18 mouse cellular contexts compared by ENCODE assay signal in the genomic region with DNA sequence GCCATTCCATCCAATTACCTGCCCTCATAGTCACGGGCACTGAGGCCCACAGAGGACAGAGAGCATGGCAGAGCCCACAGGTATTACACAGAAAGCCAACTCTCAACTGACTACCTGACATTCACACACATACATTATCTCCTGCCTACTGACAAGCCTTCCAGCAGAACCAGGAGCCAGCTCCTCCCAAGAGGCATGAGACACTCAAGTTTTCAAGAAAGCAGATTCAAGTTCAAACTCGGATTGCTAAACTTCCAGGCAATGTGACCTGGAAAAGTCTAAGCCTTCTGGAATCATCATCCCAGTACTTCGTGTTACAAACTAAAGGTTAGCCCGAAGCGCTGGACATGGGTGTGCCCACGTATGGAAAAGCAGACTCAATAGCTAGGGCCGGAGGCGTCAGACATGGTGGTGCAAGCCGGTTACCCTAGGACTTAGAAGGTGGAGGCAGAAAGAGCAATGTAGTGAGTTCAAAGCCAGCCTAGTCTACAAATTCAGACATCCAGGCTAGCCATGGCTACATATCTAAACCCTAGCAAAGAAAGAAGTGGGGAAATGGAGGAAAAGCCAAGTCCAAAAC. TPM values are rescaled to one million over a fixed set of nuclear protein-coding genes. Genes with fewer than 3 reads are reported as not detected.
DNase-seq lines count a peak whose midpoint lies in the region; ATAC-seq and TF ChIP-seq lines count a peak whose summit lies in the region.
"Had no signal": no experiment of that assay in that cellular context is flagged by ENCODE, and none has a peak within 500 bp of the region (broad histone marks: within the 10 kb centered on the region; RNA-seq: fewer than 3 reads in every experiment).

No protein-coding gene starts in this region.

- H3K9me3 ChIP-seq in heart, embryonic 10.5 days, result no peaks in the 10 kb centered on the region
- no peaks in the 10 kb centered on the region for H3K9me3 ChIP-seq in midbrain, embryonic 11.5 days (ENCODE audit: control insufficient read depth, low read length)
- H3K9me3 ChIP-seq in midbrain, postnatal 0 days (ENCODE audit: low read length), result no peaks in the 10 kb centered on the region
- no peaks in the 10 kb centered on the region for H3K9me3 ChIP-seq in embryonic facial prominence, embryonic 15.5 days (replicated peaks)
- H3K9me3 ChIP-seq in heart, embryonic 11.5 days (replicated peaks; ENCODE audit: control insufficient read depth, low read length), result no peaks in the 10 kb centered on the region
- H3K9me3 ChIP-seq: G1E; liver, embryonic 12.5 days; midbrain, embryonic 12.5 days had no signal

- no peak overlapping the region for H3K9ac ChIP-seq in midbrain, embryonic 11.5 days (ENCODE audit: low read length)
- H3K9ac ChIP-seq in midbrain, postnatal 0 days (replicated peaks; ENCODE audit: low read length, poor library complexity, severe bottlenecking), result no peak overlapping the region
- no peak overlapping the region for H3K9ac ChIP-seq in embryonic facial prominence, embryonic 15.5 days
- H3K9ac ChIP-seq in heart, embryonic 11.5 days (ENCODE audit: low read depth, low read length), result no peak overlapping the region

- 0 out of 2 replicates have a peak overlapping the region, but pooled peaks have one; percentile 61 for H3K4me3 ChIP-seq in heart, embryonic 10.5 days
- no peak overlapping the region for H3K4me3 ChIP-seq in midbrain, embryonic 11.5 days (ENCODE audit: low read depth, low read length)
- H3K4me3 ChIP-seq in midbrain, postnatal 0 days (ENCODE audit: low read depth, low read length), result no peak overlapping the region
- H3K4me3 ChIP-seq in embryonic facial prominence, embryonic 15.5 days (replicated peaks), result 0 out of 2 replicates have a peak overlapping the region, but pooled peaks have one; percentile 49
- no peak overlapping the region for H3K4me3 ChIP-seq in heart, embryonic 11.5 days (ENCODE audit: low read depth, low read length)

- H3K36me3 ChIP-seq in heart, embryonic 10.5 days, result no peaks in the 10 kb centered on the region
- no peaks in the 10 kb centered on the region for H3K36me3 ChIP-seq in midbrain, embryonic 11.5 days (ENCODE audit: control insufficient read depth, insufficient read depth, low read length)
- no peaks in the 10 kb centered on the region for H3K36me3 ChIP-seq in midbrain, postnatal 0 days (ENCODE audit: insufficient read depth, low read length)
- no peaks in the 10 kb centered on the region for H3K36me3 ChIP-seq in embryonic facial prominence, embryonic 15.5 days
- H3K36me3 ChIP-seq in heart, embryonic 11.5 days (ENCODE audit: control insufficient read depth, insufficient read depth, low read length), result no peaks in the 10 kb centered on the region
- H3K36me3 ChIP-seq: G1E; liver, embryonic 12.5 days; midbrain, embryonic 12.5 days had no signal

- DNase-seq in adrenal gland, postnatal 14 days, result peak; percentile 12
- DNase-seq in adrenal gland, adult 8-10 months, result no peak
- no peak for DNase-seq in heart, embryonic 10.5 days (ENCODE audit: low spot score)
- DNase-seq in heart, postnatal 10 days, result no peak
- DNase-seq in midbrain, embryonic 11.5 days (ENCODE audit: low spot score, missing footprints), result peak; percentile 80
- DNase-seq in midbrain, postnatal 0 days (ENCODE audit: low spot score), result no peak
- DNase-seq: kidney, adult 2 months; kidney, postnatal 10 days; lung, adult 18-20 months; lung, postnatal 10 days; right cerebral cortex, postnatal 14 days had no signal

- ATAC-seq in midbrain, embryonic 11.5 days (ENCODE audit: low FRiP score), result no peak
- no peak for ATAC-seq in midbrain, postnatal 0 days (ENCODE audit: low FRiP score)
- ATAC-seq in embryonic facial prominence, embryonic 15.5 days (ENCODE audit: insufficient number of reproducible peaks, low FRiP score, low TSS enrichment, low read depth), result no peak
- ATAC-seq in heart, embryonic 11.5 days (replicated peaks; ENCODE audit: insufficient number of reproducible peaks, low FRiP score, low TSS enrichment), result no peak
- ATAC-seq: liver, embryonic 12.5 days; Patski had no signal

- 88% methylated on average over 9 of the region's 9 CpGs for WGBS in heart, embryonic 10.5 days
- 83% methylated on average over 9 of the region's 9 CpGs for WGBS in midbrain, embryonic 11.5 days
- WGBS in midbrain, postnatal 0 days, result 94% methylated on average over 9 of the region's 9 CpGs
- 88% methylated on average over 9 of the region's 9 CpGs for WGBS in embryonic facial prominence, embryonic 15.5 days
- WGBS in heart, embryonic 11.5 days (ENCODE audit: insufficient replicate concordance), result 87% methylated on average over 9 of the region's 9 CpGs

- H3K4me1 ChIP-seq in heart, embryonic 10.5 days, result peaks cover 59% of the 10 kb centered on the region
- peaks cover 11% of the 10 kb centered on the region for H3K4me1 ChIP-seq in midbrain, embryonic 11.5 days (ENCODE audit: control insufficient read depth, insufficient read depth, low read length)
- H3K4me1 ChIP-seq in midbrain, postnatal 0 days (ENCODE audit: insufficient read depth, low read length), result peaks cover 9% of the 10 kb centered on the region; the same call in 1 of the 2 replicates
- H3K4me1 ChIP-seq in embryonic facial prominence, embryonic 15.5 days, result peaks cover 16% of the 10 kb centered on the region
- H3K4me1 ChIP-seq in heart, embryonic 11.5 days (ENCODE audit: control insufficient read depth, insufficient read depth, low read length), result peaks cover 42% of the 10 kb centered on the region

- H3K4me2 ChIP-seq in midbrain, embryonic 11.5 days, result no peak overlapping the region
- H3K4me2 ChIP-seq in midbrain, postnatal 0 days (ENCODE audit: low read depth, low read length, poor library complexity, severe bottlenecking), result no peak overlapping the region
- H3K4me2 ChIP-seq in embryonic facial prominence, embryonic 15.5 days (replicated peaks), result no peak overlapping the region; the same call in 1 of the 2 replicates
- H3K4me2 ChIP-seq in heart, embryonic 11.5 days, result no peak overlapping the region

- H3K27me3 ChIP-seq in heart, embryonic 10.5 days (ENCODE audit: insufficient read depth, poor library complexity, severe bottlenecking), result peaks cover 60% of the 10 kb centered on the region
- H3K27me3 ChIP-seq in midbrain, embryonic 11.5 days (ENCODE audit: control insufficient read depth, insufficient read depth, low read length), result peaks cover 26% of the 10 kb centered on the region
- peaks cover 8% of the 10 kb centered on the region for H3K27me3 ChIP-seq in midbrain, postnatal 0 days (ENCODE audit: insufficient read depth, low read length)
- H3K27me3 ChIP-seq in embryonic facial prominence, embryonic 15.5 days, result peaks cover 25% of the 10 kb centered on the region
- peaks cover 28% of the 10 kb centered on the region for H3K27me3 ChIP-seq in heart, embryonic 11.5 days (ENCODE audit: control insufficient read depth, insufficient read depth, low read length)

- intact Hi-C loops in heart, postnatal 10 days (cut with DNase I), result loop anchor here (5.0 kb wide), 1 partner anchor 34 kb away; a partner anchor contains a TSS

- TF ChIP-seq CTCF in midbrain, postnatal 0 days (IDR thresholded peaks at IDR 0.05), result no peak

- no peak overlapping the region for H3K27ac ChIP-seq in heart, embryonic 10.5 days
- H3K27ac ChIP-seq in midbrain, embryonic 11.5 days (ENCODE audit: low read depth, low read length), result no peak overlapping the region
- no peak overlapping the region for H3K27ac ChIP-seq in midbrain, postnatal 0 days (ENCODE audit: low read depth, low read length)
- no peak overlapping the region for H3K27ac ChIP-seq in embryonic facial prominence, embryonic 15.5 days (replicated peaks)
- H3K27ac ChIP-seq in heart, embryonic 11.5 days (ENCODE audit: low read depth, low read length), result no peak overlapping the region
- H3K27ac ChIP-seq: liver, embryonic 12.5 days; midbrain, embryonic 12.5 days had no signal

RNA-seq across cellular contexts. Expression of a gene that starts 26.4 kb away (rescaled TPM):
- total RNA-seq in adrenal gland, postnatal 14 days (2021), result 33.9 and 38.9 TPM in 2 replicates
- 10 to 100 TPM; 39.8 to 60.3 (median 49.4) TPM for total RNA-seq in adrenal gland, adult 8-10 months (2022)
- polyA plus RNA-seq in heart, embryonic 10.5 days (2016; fragmentation: Nextera tagmentation; extraction: Ambion mirVana), result 25.5 and 28.4 TPM in 2 replicates
- 10 to 100 TPM; 42.1 to 45.4 TPM for total RNA-seq in heart, postnatal 10 days (2021)
- 22.6 and 28.4 TPM in 2 replicates for polyA plus RNA-seq in midbrain, embryonic 11.5 days (2014; fragmentation: Nextera tagmentation; extraction: Ambion mirVana)
- 62.5 and 65.3 TPM in 2 replicates for total RNA-seq in midbrain, postnatal 0 days (2014; rRNA removed)
- 25.1 and 30.9 TPM in 2 replicates for polyA plus RNA-seq in midbrain, postnatal 0 days (2015; fragmentation: Nextera tagmentation; extraction: Ambion mirVana)
- 30.2 and 30.3 TPM in 2 replicates for polyA plus RNA-seq in embryonic facial prominence, embryonic 15.5 days (2015; fragmentation: Nextera tagmentation; extraction: Ambion mirVana)
- polyA plus RNA-seq in heart, embryonic 11.5 days (2014; fragmentation: Nextera tagmentation; extraction: Ambion mirVana), result 21.6 and 22.9 TPM in 2 replicates

RNA-seq across cellular contexts. Expression of a gene that starts 33.3 kb away (rescaled TPM):
- total RNA-seq in adrenal gland, postnatal 14 days (2021), result 678 and 701 TPM in 2 replicates
- 1,000 to 10,000 TPM; 1,385 to 1,638 (median 1,575) TPM for total RNA-seq in adrenal gland, adult 8-10 months (2022)
- 17.0 and 34.2 TPM in 2 replicates for polyA plus RNA-seq in heart, embryonic 10.5 days (2016; fragmentation: Nextera tagmentation; extraction: Ambion mirVana)
- 100 to 1,000 TPM; 159 to 183 TPM for total RNA-seq in heart, postnatal 10 days (2021)
- polyA plus RNA-seq in midbrain, embryonic 11.5 days (2014; fragmentation: Nextera tagmentation; extraction: Ambion mirVana), result 0.27 and 0.50 TPM in 2 replicates
- 18.8 and 21.8 TPM in 2 replicates for total RNA-seq in midbrain, postnatal 0 days (2014; rRNA removed)
- polyA plus RNA-seq in midbrain, postnatal 0 days (2015; fragmentation: Nextera tagmentation; extraction: Ambion mirVana), result 12.2 and 12.3 TPM in 2 replicates
- polyA plus RNA-seq in embryonic facial prominence, embryonic 15.5 days (2015; fragmentation: Nextera tagmentation; extraction: Ambion mirVana), result 0.70 and 1.3 TPM in 2 replicates
- 36.8 and 37.8 TPM in 2 replicates for polyA plus RNA-seq in heart, embryonic 11.5 days (2014; fragmentation: Nextera tagmentation; extraction: Ambion mirVana)
- total RNA-seq: megakaryocyte progenitor cell, adult 5-6 weeks had no signal
- polyA plus RNA-seq: G1E, Patski had no signal

RNA-seq across cellular contexts. Expression of a gene that starts 45.3 kb away (rescaled TPM):
- 39.0 and 39.1 TPM in 2 replicates for total RNA-seq in adrenal gland, postnatal 14 days (2021)
- total RNA-seq in adrenal gland, adult 8-10 months (2022), result 10 to 100 TPM in 2 of 4 experiments, 1 to 10 TPM in 2; 4.3 to 11.4 (median 8.5) TPM
- 323 and 372 TPM in 2 replicates for polyA plus RNA-seq in heart, embryonic 10.5 days (2016; fragmentation: Nextera tagmentation; extraction: Ambion mirVana)
- 10 to 100 TPM; 85.5 to 86.1 TPM for total RNA-seq in heart, postnatal 10 days (2021)
- polyA plus RNA-seq in midbrain, embryonic 11.5 days (2014; fragmentation: Nextera tagmentation; extraction: Ambion mirVana), result 398 and 399 TPM in 2 replicates
- 8.9 and 9.4 TPM in 2 replicates for total RNA-seq in midbrain, postnatal 0 days (2014; rRNA removed)
- 19.6 and 22.6 TPM in 2 replicates for polyA plus RNA-seq in midbrain, postnatal 0 days (2015; fragmentation: Nextera tagmentation; extraction: Ambion mirVana)
- 216 and 218 TPM in 2 replicates for polyA plus RNA-seq in embryonic facial prominence, embryonic 15.5 days (2015; fragmentation: Nextera tagmentation; extraction: Ambion mirVana)
- polyA plus RNA-seq in heart, embryonic 11.5 days (2014; fragmentation: Nextera tagmentation; extraction: Ambion mirVana), result 296 and 306 TPM in 2 replicates

Comparison
In these comparisons a context has a peak if more than half of its experiments do, and no peak if none do; other contexts are left out.
1. DNase-seq: peak in adrenal gland, postnatal 14 days (single experiment) and midbrain, embryonic 11.5 days (single experiment); none in adrenal gland, adult 8-10 months (single experiment), heart, embryonic 10.5 days (single experiment), heart, postnatal 10 days (0 of 2) and midbrain, postnatal 0 days (single experiment).
2. H3K4me3 ChIP-seq: peak in heart, embryonic 10.5 days (single experiment) and embryonic facial prominence, embryonic 15.5 days (single experiment); none in midbrain, embryonic 11.5 days (single experiment), midbrain, postnatal 0 days (single experiment) and heart, embryonic 11.5 days (single experiment).